Mouse (Mus musculus) Patski (cell line): ENCODE data around the gene Mlc1. TPM values are rescaled to one million over a fixed set of nuclear protein-coding genes. Genes with fewer than 3 reads are reported as not detected.

Experiments
- ATAC-seq: fragments of 100-300 bp; one replicate; pipeline ENCODE4 v1.8.0; 2021
- CTCF ChIA-PET: fragments of 350-600 bp; sonication (Branson Sonifier 250); formaldehyde crosslinking; loops from one replicate; lab custom pipeline; 2022; ENCODE audit warnings: inconsistent platforms; lab: Charles Lee
- POLR2A ChIA-PET: fragments of 350-600 bp; sonication (Branson Sonifier 250); formaldehyde crosslinking; loops from one replicate; lab custom pipeline; 2022; ENCODE audit warnings: antibody characterized with exemption, inconsistent platforms; lab: Charles Lee
- DNase-seq: peaks from one replicate; pipeline ENCODE4 v3.0.0-alpha.2; 2011; ENCODE audit warnings: low read depth, low spot score
- H3K27me3 ChIP-seq: fragments of 371-371 bp; one replicate; pipeline ENCODE4 v1.5.1; 2021
- CTCF ChIP-seq: fragments of 100-300 bp; IDR thresholded peaks from one replicate; pipeline ENCODE4 v1.5.1; 2021
- in situ Hi-C: fragments of 300-500 bp; cut with MboI; formaldehyde crosslinking; loops from 3 replicates; pipeline ENCODE4 v1.11.1; 2018; ENCODE audit warnings: low pct_unique_long_range_greater_than_20kb, mixed read lengths
- polyA plus RNA-seq: library from polyadenylated mRNA; unstranded; gene quantifications from one replicate; pipeline ENCODE4 v1.2.3, GENCODE M21; 2021

Gene Mlc1
- polyA plus RNA-seq: 0.06 TPM

GRCm38 (mm10) chr15:88978281-88979137 is at the start of gene Mlc1:
Mlc1 (minus strand) TSS chr15:88979007.
- in situ Hi-C loops: no loop called here
- ChIA-PET CTCF (no interaction called here), POLR2A (interaction anchor here (1.0 kb wide), 1 partner anchor 27 kb away, joined by 3 read pairs; no protein-coding TSS in a partner anchor)
- ATAC-seq (no peak), DNase-seq (no peak)
- H3K27me3 ChIP-seq: peaks cover 22% of the 10 kb centered on the region
- TF ChIP-seq CTCF: no peak

GRCm38 (mm10) chr15:89020492-89020891 is 41.7 kb upstream of the Mlc1 start:
- ChIA-PET POLR2A (no interaction called here), CTCF (no interaction called here)
- TF ChIP-seq CTCF: no peak
- DNase-seq: no peak
- no peak for ATAC-seq
- H3K27me3 ChIP-seq: peaks cover 35% of the 10 kb centered on the region
- in situ Hi-C loops: no loop called here

GRCm38 (mm10) chr15:89020085-89020484 is 41.3 kb upstream of the Mlc1 start:
- no peak for ATAC-seq
- no peak for DNase-seq
- in situ Hi-C loops: no loop called here
- POLR2A ChIA-PET: no interaction called here
- peaks cover 35% of the 10 kb centered on the region for H3K27me3 ChIP-seq
- no peak for TF ChIP-seq CTCF
- CTCF ChIA-PET: no interaction called here

GRCm38 (mm10) chr15:89016722-89017121 is 37.9 kb upstream of the Mlc1 start:
- in situ Hi-C loops: no loop called here
- POLR2A ChIA-PET: no interaction called here

GRCm38 (mm10) chr15:89007781-89008180 is 29.0 kb upstream of the Mlc1 start:
- CTCF ChIA-PET: no interaction called here
- TF ChIP-seq CTCF: no peak
- ATAC-seq (no peak), DNase-seq (no peak)
- peaks cover 15% of the 10 kb centered on the region for H3K27me3 ChIP-seq
- in situ Hi-C loops: no loop called here
- POLR2A ChIA-PET: no interaction called here

More at GRCm38 (mm10) chr15:89016722-89017121, 37.9 kb upstream of the Mlc1 start:
- no peak for TF ChIP-seq CTCF
- CTCF ChIA-PET: no interaction called here
- H3K27me3 ChIP-seq: peaks cover 40% of the 10 kb centered on the region
- ATAC-seq (no peak), DNase-seq (no peak)

GRCm38 (mm10) chr15:89007002-89007401 is 28.2 kb upstream of the Mlc1 start:
- peaks cover 15% of the 10 kb centered on the region for H3K27me3 ChIP-seq
- in situ Hi-C loops: no loop called here
- POLR2A ChIA-PET: interaction anchor here (0.6 kb wide), 1 partner anchor 47 kb away, joined by 3 read pairs; no protein-coding TSS in a partner anchor
- ATAC-seq (no peak), DNase-seq (no peak)
- no peak for TF ChIP-seq CTCF
- CTCF ChIA-PET: interaction anchor here (1.0 to 1.9 kb wide), 4 partner anchors 8 to 85 kb away, joined by 3 to 6 read pairs (median 3); no protein-coding TSS in a partner anchor

GRCm38 (mm10) chr15:89001245-89001644 is 22.4 kb upstream of the Mlc1 start:
- DNase-seq (no peak), ATAC-seq (no peak)
- TF ChIP-seq CTCF: no peak
- H3K27me3 ChIP-seq: peaks cover 29% of the 10 kb centered on the region
- in situ Hi-C loops: no loop called here
- ChIA-PET CTCF (no interaction called here), POLR2A (no interaction called here)

GRCm38 (mm10) chr15:89000367-89000766 is 21.6 kb upstream of the Mlc1 start:
- CTCF ChIA-PET: interaction anchor here (1.3 kb wide), 1 partner anchor 10 kb away, joined by 3 read pairs; no protein-coding TSS in a partner anchor
- POLR2A ChIA-PET: no interaction called here
- peaks cover 34% of the 10 kb centered on the region for H3K27me3 ChIP-seq
- ATAC-seq (no peak), DNase-seq (no peak)
- in situ Hi-C loops: no loop called here
- TF ChIP-seq CTCF: no peak

- no peak for DNase-seq
Observed at GRCm38 (mm10) chr15:88999124-88999523, 20.3 kb upstream of the Mlc1 start.

GRCm38 (mm10) chr15:88998636-88999035 is 19.8 kb upstream of the Mlc1 start:
- DNase-seq (no peak), ATAC-seq (no peak)
- POLR2A ChIA-PET: interaction anchor here (0.6 kb wide), 1 partner anchor 15 kb away, joined by 6 read pairs; no protein-coding TSS in a partner anchor
- in situ Hi-C loops: no loop called here
- peaks cover 38% of the 10 kb centered on the region for H3K27me3 ChIP-seq
- TF ChIP-seq CTCF: no peak
- CTCF ChIA-PET: interaction anchor here (0.7 to 1.0 kb wide), 3 partner anchors 8 to 77 kb away, joined by 3 to 4 read pairs (median 3); no protein-coding TSS in a partner anchor

More at GRCm38 (mm10) chr15:88999124-88999523, 20.3 kb upstream of the Mlc1 start:
- TF ChIP-seq CTCF: peak; percentile 63
- in situ Hi-C loops: no loop called here
- ChIA-PET POLR2A (interaction anchor here (0.6 kb wide), 1 partner anchor 15 kb away, joined by 6 read pairs; no protein-coding TSS in a partner anchor), CTCF (interaction anchor here (0.7 to 1.3 kb wide), 4 partner anchors 7 to 77 kb away, joined by 3 to 4 read pairs (median 3); no protein-coding TSS in a partner anchor)
- ATAC-seq: no peak
- H3K27me3 ChIP-seq: peaks cover 34% of the 10 kb centered on the region

- no peak for ATAC-seq
- CTCF ChIA-PET: no interaction called here
Observed at GRCm38 (mm10) chr15:88989236-88989635, 10.4 kb upstream of the Mlc1 start.

More at GRCm38 (mm10) chr15:88989236-88989635, 10.4 kb upstream of the Mlc1 start:
- no peak for DNase-seq
- POLR2A ChIA-PET: no interaction called here
- in situ Hi-C loops: no loop called here
- peaks cover 54% of the 10 kb centered on the region for H3K27me3 ChIP-seq
- no peak for TF ChIP-seq CTCF
